Mouse (Mus musculus): ENCODE measurements at regions not wholly inside any gene's neighbourhood (a gene's known extent, or its start where the extent isn't known, plus 50 kb on each side); places are given as distances from the start of the nearest gene placed in this dataset.

GRCm38 (mm10) chr13:5723319-5723718 is 138.0 kb upstream of the Klf6 start:
- no peak for DNase-seq (ENCODE audit: low spot score)

GRCm38 (mm10) chr13:5724364-5724763 is 136.9 kb upstream of the Klf6 start:
- no peak for DNase-seq (ENCODE audit: low spot score)

GRCm38 (mm10) chr13:5725984-5726383 is 135.3 kb upstream of the Klf6 start:
- DNase-seq (ENCODE audit: low spot score), result no peak

GRCm38 (mm10) chr13:5726446-5726845 is 134.8 kb upstream of the Klf6 start:
- DNase-seq (ENCODE audit: low spot score), result no peak

GRCm38 (mm10) chr13:5728172-5728571 is 133.1 kb upstream of the Klf6 start:
- no peak for DNase-seq (ENCODE audit: low spot score)

- DNase-seq (ENCODE audit: low spot score), result no peak
These were observed 132.5 kb upstream of the Klf6 start for GRCm38 (mm10) chr13:5728808-5729207.

- no peak for DNase-seq (ENCODE audit: low spot score)
These were observed 131.7 kb upstream of the Klf6 start for GRCm38 (mm10) chr13:5729426-5730068.

GRCm38 (mm10) chr13:5732206-5732605 is 129.1 kb upstream of the Klf6 start:
- no peak for DNase-seq (ENCODE audit: low spot score)

GRCm38 (mm10) chr13:5735027-5735624 is 126.2 kb upstream of the Klf6 start:
- no peak for DNase-seq (ENCODE audit: low spot score)

GRCm38 (mm10) chr13:5736472-5736871 is 124.8 kb upstream of the Klf6 start:
- no peak for DNase-seq (ENCODE audit: low spot score)

- DNase-seq (ENCODE audit: low spot score), result no peak
These were observed 124.1 kb upstream of the Klf6 start for GRCm38 (mm10) chr13:5737214-5737613.

- no peak for DNase-seq (ENCODE audit: low spot score)
These were observed 120.5 kb upstream of the Klf6 start for GRCm38 (mm10) chr13:5740805-5741204.

- DNase-seq (ENCODE audit: low spot score), result no peak
These were observed 116.3 kb upstream of the Klf6 start for GRCm38 (mm10) chr13:5744949-5745348.

- no peak for DNase-seq (ENCODE audit: low spot score)
These were observed 104.1 kb upstream of the Klf6 start for GRCm38 (mm10) chr13:5757176-5757575.

GRCm38 (mm10) chr13:5757963-5758362 is 103.3 kb upstream of the Klf6 start:
- DNase-seq (ENCODE audit: low spot score), result no peak

- no peak for DNase-seq (ENCODE audit: low spot score)
These were observed 101.3 kb upstream of the Klf6 start for GRCm38 (mm10) chr13:5760030-5760429.

- no peak for DNase-seq (ENCODE audit: low spot score)
These were observed 94.9 kb upstream of the Klf6 start for GRCm38 (mm10) chr13:5766394-5766793.

- DNase-seq (ENCODE audit: low spot score), result no peak
These were observed 94.1 kb upstream of the Klf6 start for GRCm38 (mm10) chr13:5767202-5767601.

GRCm38 (mm10) chr13:5768699-5769098 is 92.6 kb upstream of the Klf6 start:
- no peak for DNase-seq (ENCODE audit: low spot score)

GRCm38 (mm10) chr13:5769283-5770260 is 91.7 kb upstream of the Klf6 start:
- DNase-seq (ENCODE audit: low spot score), result no peak

GRCm38 (mm10) chr13:5773811-5774210 is 87.5 kb upstream of the Klf6 start:
- DNase-seq (ENCODE audit: low spot score), result no peak

- DNase-seq (ENCODE audit: low spot score), result no peak
These were observed 82.7 kb upstream of the Klf6 start for GRCm38 (mm10) chr13:5778443-5779171.
